Mouse (Mus musculus) stomach, postnatal 0 days (tissue): ENCODE measurements around the gene Lrrc14b.
A peak's percentile ranks its signal among the peaks of the same experiment; 100 is the strongest.

Experiments used
- CTCF ChIP-seq: IDR thresholded peaks from 2 replicates; pipeline ENCODE4 v1.5.1; 2016; ENCODE audit warnings: antibody characterized with exemption, low read depth, mild to moderate bottlenecking, moderate library complexity
- EP300 ChIP-seq: optimal IDR thresholded peaks from 2 replicates; pipeline ENCODE3; 2016; ENCODE audit warnings: antibody characterized with exemption

GRCm38 (mm10) chr13:74341036-74341435 is 22.8 kb downstream of the Lrrc14b start:
- TF ChIP-seq EP300 (no peak), CTCF (peak; percentile 85)
